ENCODE assay signal across 1 mouse cellular context in the genomic region with DNA sequence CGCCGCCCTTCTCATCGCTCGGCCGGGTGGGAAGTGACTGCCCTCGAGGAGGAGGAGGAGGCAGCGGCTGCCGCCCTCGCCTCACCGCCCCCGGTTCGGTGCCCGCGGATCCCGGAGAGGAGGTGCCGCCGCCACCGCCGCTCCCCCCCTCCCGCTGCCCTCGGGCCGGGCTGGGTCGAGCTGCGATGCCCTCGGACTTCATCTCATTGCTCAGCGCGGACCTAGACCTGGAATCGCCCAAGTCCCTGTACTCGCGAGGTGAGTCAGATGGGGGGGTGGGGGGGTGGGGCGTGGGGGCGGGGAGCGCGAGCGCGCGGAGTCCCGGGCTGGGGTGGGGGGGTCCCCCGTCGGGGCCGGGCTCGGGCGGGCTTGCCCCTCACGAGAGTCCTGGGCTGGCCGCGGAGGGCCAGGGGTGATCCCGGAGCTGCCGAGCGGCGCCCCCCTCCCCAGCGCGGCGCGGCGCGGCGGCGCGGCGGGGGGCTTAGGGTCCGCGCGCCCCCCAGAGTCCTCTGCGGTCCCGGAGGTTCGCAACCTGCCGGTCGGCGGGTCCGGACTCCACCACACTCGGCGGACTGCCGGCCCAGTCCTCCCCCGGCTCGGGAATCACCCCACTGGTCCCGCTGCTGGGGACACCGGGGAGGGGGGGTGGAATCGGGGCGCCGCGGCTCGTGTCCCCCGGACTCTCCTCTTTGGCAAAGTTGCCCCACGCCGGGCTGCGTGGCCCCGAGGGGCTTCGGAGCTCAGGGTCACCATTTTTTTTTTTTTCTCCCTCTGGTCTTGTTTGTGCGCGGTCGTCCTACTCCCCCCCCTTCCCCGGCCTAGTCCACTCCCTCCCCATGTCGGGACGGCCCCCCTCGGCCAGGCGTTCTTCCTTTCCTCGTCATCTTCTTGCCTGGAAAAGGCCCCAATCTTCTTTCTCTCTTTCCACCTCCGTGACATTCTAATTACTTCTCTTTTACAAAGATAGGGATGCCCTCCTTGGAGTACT.
TF ChIP-seq lines count a peak whose summit lies in the region.

No protein-coding gene starts in this region.

TF ChIP-seq in C2C12, 6 proteins besides CTCF, POLR2A, EP300 and RAD21 (continued from another document):
- TF ChIP-seq CEBPB (IDR thresholded peaks at IDR 0.05; ENCODE audit: low read depth) (no peak), USF1 (IDR thresholded peaks at IDR 0.05; ENCODE audit: low read depth) (no peak), MYOD1 (IDR thresholded peaks at IDR 0.05; ENCODE audit: control insufficient read depth, insufficient read length, low read depth) (no peak), MAX (IDR thresholded peaks at IDR 0.05) (no peak)
